Mouse (Mus musculus) megakaryocyte, embryonic 14.5 days (primary cell): ENCODE results near the gene Frmd4b.

Experiments
- FLI1 ChIP-seq: IDR thresholded peaks from 2 replicates; pipeline ENCODE4 v1.6.1; 2012; ENCODE audit warnings: low read length, inconsistent platforms, mixed read lengths
- GATA1 ChIP-seq: IDR thresholded peaks from 3 replicates; pipeline ENCODE4 v1.6.1; 2012; ENCODE audit warnings: mixed read lengths, low read length, inconsistent platforms, borderline replicate concordance

- TF ChIP-seq GATA1: no peak
- no peak for TF ChIP-seq FLI1
These were observed 343.6 kb downstream of the Frmd4b start for GRCm38 (mm10) chr6:97273777-97274176.
